Mouse (Mus musculus) midbrain, postnatal 0 days (tissue): ENCODE measurements around the gene Tmem120b. TPM values are rescaled to one million over a fixed set of nuclear protein-coding genes. Genes with fewer than 3 reads are reported as not detected.

Experiments
- ATAC-seq: fragments of 200-750 bp; cut with Nextera tagmentation; 2 replicates; pipeline ENCODE4 v1.8.0; 2017; ENCODE audit warnings: moderate number of reproducible peaks, mild to moderate bottlenecking, moderate TSS enrichment, moderate library complexity; ENCODE audit not compliant: low FRiP score
- DNase-seq: peaks from one replicate; pipeline ENCODE4 v3.0.0-alpha.2; 2015; ENCODE audit warnings: low spot score
- H3K27ac ChIP-seq: fragments of 300-500 bp; sonication (generic); 2 replicates; pipeline ENCODE4 v1.5.1; 2014; ENCODE audit warnings: low read depth, mild to moderate bottlenecking, low read length, mixed read lengths
- H3K27me3 ChIP-seq: fragments of 300-500 bp; sonication (generic); 2 replicates; pipeline ENCODE4 v1.6.1; 2014; ENCODE audit warnings: low read length, control low read depth, mixed read lengths; ENCODE audit not compliant: insufficient read depth
- H3K36me3 ChIP-seq: fragments of 300-500 bp; sonication (generic); 2 replicates; pipeline ENCODE4 v1.6.1; 2014; ENCODE audit warnings: low read length, control low read depth, mixed read lengths; ENCODE audit not compliant: insufficient read depth
- H3K4me1 ChIP-seq: fragments of 300-500 bp; sonication (generic); 2 replicates; pipeline ENCODE4 v1.6.1; 2014; ENCODE audit warnings: mild to moderate bottlenecking, control low read depth, antibody characterized with exemption, low read length, mixed read lengths; ENCODE audit not compliant: insufficient read depth
- H3K4me2 ChIP-seq: fragments of 300-500 bp; sonication (generic); 2 replicates; pipeline ENCODE4 v1.6.1; 2014; ENCODE audit warnings: low read depth, mild to moderate bottlenecking, low read length, mixed read lengths; ENCODE audit not compliant: poor library complexity, severe bottlenecking
- H3K4me3 ChIP-seq: fragments of 300-500 bp; sonication (generic); 2 replicates; pipeline ENCODE4 v1.5.1; 2014; ENCODE audit warnings: low read depth, mild to moderate bottlenecking, low read length, moderate library complexity
- H3K9ac ChIP-seq: fragments of 300-500 bp; sonication (generic); replicated peaks from 2 replicates; pipeline ENCODE4 v1.6.1; 2014; ENCODE audit warnings: mild to moderate bottlenecking, low read length, moderate library complexity, mixed read lengths; ENCODE audit not compliant: poor library complexity, severe bottlenecking
- H3K9me3 ChIP-seq: fragments of 300-500 bp; sonication (generic); 2 replicates; pipeline ENCODE4 v1.6.1; 2016; ENCODE audit warnings: low read length, control low read depth
- CTCF ChIP-seq: IDR thresholded peaks from 2 replicates; pipeline ENCODE4 v1.5.1; 2016; ENCODE audit warnings: antibody characterized with exemption, mild to moderate bottlenecking
- WGBS: fragments of 180-500 bp; shearing (Covaris S2); extraction: QIAGEN DNeasy Blood & Tissue Kit; methylation state at CpG from one replicate; pipeline ENCODE4 v1.1.7; 2014; 5-methylcytosine and 5-hydroxymethylcytosine counted together
- polyA plus RNA-seq: library from polyadenylated mRNA; unstranded; fragments of >200 nt; fragmentation: Nextera tagmentation; extraction: Ambion mirVana; gene quantifications from 2 replicates; pipeline ENCODE4 v1.2.1, GENCODE M21; 2015
- total RNA-seq: library from RNA; depleted of rRNA; stranded (reverse); fragments of >200 nt; gene quantifications from 2 replicates; pipeline ENCODE4 v1.2.3, GENCODE M21; 2014

Gene Tmem120b
- total and polyA plus RNA-seq, 2 experiments from 2014 or later, result 13.3 to 19.7 TPM

GRCm38 (mm10) chr5:123116080-123116479 is 47.9 kb downstream of the Tmem120b start:
- H3K4me3 ChIP-seq, result no peak overlapping the region
- no peaks in the 10 kb centered on the region for H3K27me3 ChIP-seq
- H3K27ac ChIP-seq, result no peak overlapping the region
- H3K9me3 ChIP-seq, result no peaks in the 10 kb centered on the region
- ATAC-seq (no peak), DNase-seq (no peak)
- H3K4me2 ChIP-seq, result no peak overlapping the region
- 75% methylated on average over 8 of the region's 8 CpGs for WGBS
- H3K36me3 ChIP-seq, result peaks cover 32% of the 10 kb centered on the region
- no peaks in the 10 kb centered on the region for H3K4me1 ChIP-seq
- no peak for TF ChIP-seq CTCF
- no peak overlapping the region for H3K9ac ChIP-seq

GRCm38 (mm10) chr5:123117257-123117656 is 49.0 kb downstream of the Tmem120b start:
- ATAC-seq (no peak), DNase-seq (peak; percentile 71)
- 16% methylated on average over 10 of the region's 10 CpGs for WGBS
- no peaks in the 10 kb centered on the region for H3K9me3 ChIP-seq
- no peak overlapping the region for H3K27ac ChIP-seq
- no peak overlapping the region for H3K9ac ChIP-seq
- H3K36me3 ChIP-seq, result peaks cover 32% of the 10 kb centered on the region
- H3K4me2 ChIP-seq, result no peak overlapping the region
- H3K27me3 ChIP-seq, result no peaks in the 10 kb centered on the region
- peak; percentile 81 for TF ChIP-seq CTCF
- H3K4me3 ChIP-seq, result no peak overlapping the region
- H3K4me1 ChIP-seq, result no peaks in the 10 kb centered on the region

DNA sequence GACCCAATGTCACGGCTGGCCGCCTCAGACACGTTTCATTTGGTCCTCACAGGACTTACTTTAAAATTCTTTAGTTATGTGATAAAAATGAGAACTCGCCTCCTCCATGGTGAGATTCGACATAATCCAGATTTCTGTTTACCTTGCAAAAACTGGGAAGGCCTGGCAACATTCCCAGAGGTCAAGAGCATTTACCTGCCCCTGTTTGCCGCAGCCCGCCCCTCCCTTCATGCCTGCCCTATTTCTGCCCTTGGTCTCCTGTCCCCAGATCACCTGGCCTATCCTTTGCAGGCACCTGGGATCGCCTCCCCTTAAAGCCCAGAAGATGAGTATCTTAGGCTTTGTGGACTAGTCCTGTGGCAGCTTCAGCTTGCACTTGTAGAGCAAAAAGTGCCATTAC is 49.6 kb downstream of the Tmem120b start:
- DNase-seq, result no peak
- no peak for ATAC-seq
- no peaks in the 10 kb centered on the region for H3K27me3 ChIP-seq
- H3K4me2 ChIP-seq, result no peak overlapping the region
- 81% methylated on average over 8 of the region's 8 CpGs for WGBS
- H3K4me1 ChIP-seq, result no peaks in the 10 kb centered on the region
- no peak overlapping the region for H3K9ac ChIP-seq
- no peaks in the 10 kb centered on the region for H3K9me3 ChIP-seq
- no peak overlapping the region for H3K4me3 ChIP-seq
- peaks cover 32% of the 10 kb centered on the region for H3K36me3 ChIP-seq
- TF ChIP-seq CTCF, result no peak
- no peak overlapping the region for H3K27ac ChIP-seq

GRCm38 (mm10) chr5:123118826-123119225 is 50.6 kb downstream of the Tmem120b start:
- WGBS, result 86% methylated on average over 10 of the region's 10 CpGs

GRCm38 (mm10) chr5:123120624-123121215 is 52.5 kb downstream of the Tmem120b start:
- H3K9me3 ChIP-seq, result no peaks in the 10 kb centered on the region
- H3K4me2 ChIP-seq, result no peak overlapping the region
- no peaks in the 10 kb centered on the region for H3K27me3 ChIP-seq
- ATAC-seq (no peak), DNase-seq (no peak)
- 62% methylated on average over 7 of the region's 7 CpGs for WGBS
- H3K4me1 ChIP-seq, result no peaks in the 10 kb centered on the region
- H3K4me3 ChIP-seq, result no peak overlapping the region
- peaks cover 28% of the 10 kb centered on the region for H3K36me3 ChIP-seq
- no peak overlapping the region for H3K27ac ChIP-seq
- no peak for TF ChIP-seq CTCF
- H3K9ac ChIP-seq, result no peak overlapping the region

More at GRCm38 (mm10) chr5:123118826-123119225, 50.6 kb downstream of the Tmem120b start:
- ATAC-seq (no peak), DNase-seq (no peak)
- H3K4me3 ChIP-seq, result no peak overlapping the region
- peaks cover 32% of the 10 kb centered on the region for H3K36me3 ChIP-seq
- TF ChIP-seq CTCF, result no peak
- no peak overlapping the region for H3K4me2 ChIP-seq
- H3K27me3 ChIP-seq, result no peaks in the 10 kb centered on the region
- no peaks in the 10 kb centered on the region for H3K4me1 ChIP-seq
- no peak overlapping the region for H3K9ac ChIP-seq
- H3K27ac ChIP-seq, result no peak overlapping the region
- no peaks in the 10 kb centered on the region for H3K9me3 ChIP-seq

DNA sequence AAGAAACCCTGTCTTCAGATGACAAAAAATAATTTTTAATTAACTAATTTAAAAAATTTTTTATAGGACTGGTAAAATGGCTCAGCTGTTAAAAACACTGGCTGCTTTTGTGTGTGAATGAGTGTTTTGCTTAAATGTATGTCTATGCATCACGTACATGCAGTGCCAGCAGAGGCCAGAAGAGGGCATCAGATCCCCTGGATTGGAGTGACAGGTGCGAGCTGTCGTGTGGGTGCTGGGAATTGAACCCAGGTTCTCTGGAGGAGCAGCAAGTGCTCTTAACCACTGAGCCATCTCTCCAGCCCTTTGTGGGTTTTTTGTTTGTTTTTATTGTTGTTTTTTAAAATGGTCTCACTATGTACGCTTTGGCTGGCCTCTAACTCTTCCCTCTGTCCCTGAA is 54.0 kb downstream of the Tmem120b start:
- Histone ChIP-seq H3K27ac (no peak overlapping the region), H3K27me3 (no peaks in the 10 kb centered on the region), H3K9ac (no peak overlapping the region), H3K4me1 (no peaks in the 10 kb centered on the region), H3K9me3 (no peaks in the 10 kb centered on the region), H3K4me2 (no peak overlapping the region), H3K36me3 (peaks cover 24% of the 10 kb centered on the region), H3K4me3 (no peak overlapping the region)
- ATAC-seq (no peak), DNase-seq (no peak)
- TF ChIP-seq CTCF, result peak; percentile 58
- WGBS, result 88% methylated on average over 4 of the region's 4 CpGs
